Mouse (Mus musculus): ENCODE data around the gene Fsip1.

DNA sequence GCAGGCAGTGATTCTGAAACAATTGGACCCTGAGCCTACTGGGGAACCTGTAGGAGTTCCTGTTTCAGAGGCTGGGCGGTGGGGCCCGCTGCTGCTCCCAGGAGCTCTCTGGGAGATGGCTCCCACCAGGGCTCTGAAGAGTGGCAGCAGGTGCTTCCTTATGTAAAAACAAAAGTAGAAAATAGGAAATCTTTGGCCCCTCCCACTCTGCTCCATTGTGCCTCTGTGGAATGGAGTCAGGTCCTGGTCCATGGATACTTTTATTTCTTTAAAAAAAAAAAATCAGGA lies 7.1 kb upstream of the Fsip1 start:
- TF ChIP-seq CTCF (IDR thresholded peaks at IDR 0.05; ENCODE audit: control insufficient read depth, insufficient read depth, low read length) (no peak), POLR2A (IDR thresholded peaks at IDR 0.05; ENCODE audit: borderline replicate concordance, control insufficient read depth, low read depth, low read length) (no peak)
